Mouse (Mus musculus): ENCODE data around the gene Klhdc1. TPM values are rescaled to one million over a fixed set of nuclear protein-coding genes. Genes with fewer than 3 reads are reported as not detected.

The Klhdc1 gene
- polyA plus RNA-seq, 1 experiment: 1.4 TPM

DNA sequence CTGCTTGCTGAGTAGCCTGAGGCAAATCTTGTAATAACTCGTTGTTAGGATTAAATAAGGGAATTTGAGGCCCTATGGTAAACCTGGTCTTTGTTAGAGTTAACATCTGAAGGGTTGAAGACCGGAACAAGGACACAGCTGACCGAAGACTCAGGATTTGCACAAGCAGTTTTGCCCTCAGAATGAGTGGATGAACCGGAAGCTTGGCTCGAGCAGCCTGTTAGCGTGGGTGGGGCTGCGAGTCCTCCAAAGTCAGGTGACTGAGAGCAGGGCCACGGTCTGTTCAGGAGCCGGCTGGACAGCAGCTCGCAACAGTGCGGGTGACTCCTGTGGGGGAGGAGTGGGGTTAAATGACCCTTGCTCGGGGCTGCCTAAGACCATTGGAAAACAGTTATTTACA, 58.3 kb downstream of the Klhdc1 start:
- Histone ChIP-seq H3K4me3 (ENCODE audit: control insufficient read depth, insufficient read depth, low read length) (no peak overlapping the region), H3K27ac (ENCODE audit: control insufficient read depth, insufficient read depth, low read length) (no peak overlapping the region), H3K36me3 (ENCODE audit: control insufficient read depth, insufficient read depth, low read length) (no peaks in the 10 kb centered on the region), H3K4me1 (replicated peaks; ENCODE audit: control insufficient read depth, insufficient read depth, low read length) (peaks cover 7% of the 10 kb centered on the region), H3K27me3 (ENCODE audit: control insufficient read depth, insufficient read depth, low read length) (no peaks in the 10 kb centered on the region)
- 95% methylated on average over 12 of the region's 12 CpGs for WGBS
- TF ChIP-seq POLR2A (IDR thresholded peaks at IDR 0.05; ENCODE audit: control insufficient read depth, extremely low read depth, insufficient read depth, low read length, poor library complexity) (no peak), CTCF (IDR thresholded peaks at IDR 0.05; ENCODE audit: borderline replicate concordance, control insufficient read depth, extremely low read depth, insufficient read depth, low read length, poor library complexity) (no peak)
- no peak for DNase-seq

DNA sequence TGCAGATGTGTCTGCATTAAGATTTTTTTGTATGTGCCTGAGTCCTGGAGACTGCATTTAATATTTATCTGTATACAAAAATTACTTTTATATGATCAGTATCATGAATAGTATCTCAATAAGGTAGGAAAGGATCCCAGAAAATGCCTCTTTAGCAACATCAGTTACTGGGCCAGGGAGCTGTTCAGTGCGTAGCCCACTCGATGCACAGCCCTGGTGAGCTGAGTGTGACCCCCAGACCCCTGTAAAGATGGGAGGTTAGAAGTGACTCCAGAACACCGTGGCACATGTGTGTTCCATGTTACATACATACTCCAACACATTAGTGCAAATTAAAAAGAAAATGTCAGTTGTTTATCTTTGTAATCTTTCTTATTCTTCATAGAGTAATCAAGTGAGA, 58.9 kb downstream of the Klhdc1 start:
- peaks cover 7% of the 10 kb centered on the region for H3K4me1 ChIP-seq (replicated peaks; ENCODE audit: control insufficient read depth, insufficient read depth, low read length)
- 98% methylated on average over 3 of the region's 3 CpGs for WGBS
- H3K27me3 ChIP-seq (ENCODE audit: control insufficient read depth, insufficient read depth, low read length): no peaks in the 10 kb centered on the region
- DNase-seq: no peak
- TF ChIP-seq CTCF (IDR thresholded peaks at IDR 0.05; ENCODE audit: borderline replicate concordance, control insufficient read depth, extremely low read depth, insufficient read depth, low read length, poor library complexity): no peak
- TF ChIP-seq POLR2A (IDR thresholded peaks at IDR 0.05; ENCODE audit: control insufficient read depth, extremely low read depth, insufficient read depth, low read length, poor library complexity): no peak
- H3K27ac ChIP-seq (ENCODE audit: control insufficient read depth, insufficient read depth, low read length): no peak overlapping the region
- H3K4me3 ChIP-seq (ENCODE audit: control insufficient read depth, insufficient read depth, low read length): no peak overlapping the region
- no peaks in the 10 kb centered on the region for H3K36me3 ChIP-seq (ENCODE audit: control insufficient read depth, insufficient read depth, low read length)

DNA sequence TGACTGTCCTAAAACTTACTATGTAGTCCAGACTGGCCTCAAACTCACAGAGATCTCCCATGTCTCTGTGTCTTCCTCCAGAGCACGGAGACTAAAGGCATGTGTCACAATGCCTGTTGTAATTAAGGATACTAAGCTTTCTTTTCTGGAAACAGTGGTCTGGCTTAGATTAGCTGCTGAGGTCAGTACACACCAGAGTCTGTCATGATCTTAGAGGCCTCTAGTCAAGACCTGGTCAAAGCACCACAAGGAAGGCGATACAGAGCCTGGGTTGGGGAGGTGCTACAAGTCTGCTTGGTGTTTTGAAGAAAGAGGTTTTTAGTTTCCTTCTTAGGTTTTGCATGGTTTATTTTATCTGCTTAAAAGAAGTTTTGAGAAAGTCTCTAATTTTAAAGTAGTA, 59.4 kb downstream of the Klhdc1 start:
- Histone ChIP-seq H3K36me3 (ENCODE audit: control insufficient read depth, insufficient read depth, low read length) (no peaks in the 10 kb centered on the region), H3K27me3 (ENCODE audit: control insufficient read depth, insufficient read depth, low read length) (no peaks in the 10 kb centered on the region)

DNA sequence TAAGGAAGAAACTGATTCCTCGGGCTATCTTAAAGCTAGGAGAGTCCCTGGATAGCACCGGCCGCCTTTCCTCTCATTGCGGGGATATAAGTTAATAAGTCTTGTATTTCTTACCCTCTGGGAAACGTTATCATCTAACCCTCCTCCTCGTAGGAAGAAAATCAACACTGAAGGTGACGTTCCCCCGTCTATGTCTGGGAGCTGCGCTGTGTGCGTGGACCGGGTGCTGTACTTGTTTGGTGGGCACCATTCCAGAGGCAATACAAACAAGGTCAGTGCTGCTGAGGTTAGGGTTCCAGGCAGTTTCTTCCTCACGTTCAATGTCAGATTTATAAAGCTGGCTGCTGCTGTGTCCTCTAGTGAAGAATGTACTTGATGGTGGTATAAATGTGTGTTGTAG, 61.2 kb downstream of the Klhdc1 start:
- H3K27ac ChIP-seq (ENCODE audit: control insufficient read depth, insufficient read depth, low read length): no peak overlapping the region
- TF ChIP-seq POLR2A (IDR thresholded peaks at IDR 0.05; ENCODE audit: control insufficient read depth, extremely low read depth, insufficient read depth, low read length, poor library complexity) (no peak), CTCF (IDR thresholded peaks at IDR 0.05; ENCODE audit: borderline replicate concordance, control insufficient read depth, extremely low read depth, insufficient read depth, low read length, poor library complexity) (no peak)
- H3K4me1 ChIP-seq (replicated peaks; ENCODE audit: control insufficient read depth, insufficient read depth, low read length): no peaks in the 10 kb centered on the region
- no peaks in the 10 kb centered on the region for H3K27me3 ChIP-seq (ENCODE audit: control insufficient read depth, insufficient read depth, low read length)
- 97% methylated on average over 12 of the region's 12 CpGs for WGBS
- H3K36me3 ChIP-seq (ENCODE audit: control insufficient read depth, insufficient read depth, low read length): 0 out of 2 replicates have a peak, but pooled peaks cover 4% of the 10 kb centered on the region
- DNase-seq: no peak
- H3K4me3 ChIP-seq (ENCODE audit: control insufficient read depth, insufficient read depth, low read length): no peak overlapping the region

More for the DNA sequence above, 59.4 kb downstream of the Klhdc1 start:
- H3K4me3 ChIP-seq (ENCODE audit: control insufficient read depth, insufficient read depth, low read length): no peak overlapping the region
- no peak for DNase-seq
- H3K4me1 ChIP-seq (replicated peaks; ENCODE audit: control insufficient read depth, insufficient read depth, low read length): peaks cover 7% of the 10 kb centered on the region
- TF ChIP-seq CTCF (IDR thresholded peaks at IDR 0.05; ENCODE audit: borderline replicate concordance, control insufficient read depth, extremely low read depth, insufficient read depth, low read length, poor library complexity) (no peak), POLR2A (IDR thresholded peaks at IDR 0.05; ENCODE audit: control insufficient read depth, extremely low read depth, insufficient read depth, low read length, poor library complexity) (no peak)
- no peak overlapping the region for H3K27ac ChIP-seq (ENCODE audit: control insufficient read depth, insufficient read depth, low read length)
- 97% methylated on average over 2 of the region's 2 CpGs for WGBS

DNA sequence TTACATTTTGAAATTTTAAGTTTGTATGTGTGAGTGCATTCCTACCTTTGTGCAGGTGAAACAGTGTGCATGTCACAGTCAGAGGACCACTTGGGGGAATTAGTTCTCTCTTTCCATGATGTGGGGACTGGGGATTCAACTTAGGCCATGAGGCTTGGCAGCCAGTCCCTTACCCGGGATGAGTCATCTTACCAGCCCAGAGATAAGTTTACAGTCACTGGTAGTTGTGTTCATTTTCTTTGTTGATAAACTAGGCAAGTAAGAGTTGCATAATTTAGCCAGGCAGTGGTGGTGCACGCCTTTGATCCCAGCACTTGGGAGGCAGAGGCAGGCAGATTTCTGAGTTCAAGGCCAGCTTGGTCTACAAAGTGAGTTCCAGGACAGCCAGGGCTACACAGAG, 63.1 kb downstream of the Klhdc1 start:
- Histone ChIP-seq H3K4me1 (replicated peaks; ENCODE audit: control insufficient read depth, insufficient read depth, low read length) (no peaks in the 10 kb centered on the region), H3K36me3 (ENCODE audit: control insufficient read depth, insufficient read depth, low read length) (peaks cover 8% of the 10 kb centered on the region; the same call in 1 of the 2 replicates), H3K27ac (ENCODE audit: control insufficient read depth, insufficient read depth, low read length) (no peak overlapping the region), H3K27me3 (ENCODE audit: control insufficient read depth, insufficient read depth, low read length) (no peaks in the 10 kb centered on the region), H3K4me3 (ENCODE audit: control insufficient read depth, insufficient read depth, low read length) (no peak overlapping the region)
- no peak for DNase-seq
- TF ChIP-seq POLR2A (IDR thresholded peaks at IDR 0.05; ENCODE audit: control insufficient read depth, extremely low read depth, insufficient read depth, low read length, poor library complexity): no peak
- no peak for TF ChIP-seq CTCF (IDR thresholded peaks at IDR 0.05; ENCODE audit: borderline replicate concordance, control insufficient read depth, extremely low read depth, insufficient read depth, low read length, poor library complexity)
- WGBS: 94% methylated on average over 2 of the region's 2 CpGs

DNA sequence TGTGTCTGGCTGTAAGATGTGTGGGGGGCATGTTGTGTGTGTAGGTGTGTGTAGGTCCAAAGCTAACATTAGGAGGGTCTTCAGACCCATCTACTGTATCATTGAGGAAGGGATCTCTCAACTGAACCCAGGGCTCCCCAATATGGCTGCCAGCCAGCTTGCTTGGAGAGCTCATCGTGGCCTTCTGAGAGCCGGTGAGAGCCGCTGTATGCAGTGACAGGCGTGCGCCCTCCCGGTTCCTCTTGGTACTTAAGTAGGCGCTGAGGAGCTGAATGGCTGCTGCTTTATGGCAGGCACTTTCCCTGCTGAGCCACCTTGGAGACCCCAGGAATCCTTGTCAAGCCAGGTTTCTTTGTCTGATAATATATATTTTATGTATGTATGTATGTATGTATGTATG, 65.4 kb downstream of the Klhdc1 start:
- Histone ChIP-seq H3K27me3 (ENCODE audit: control insufficient read depth, insufficient read depth, low read length) (no peaks in the 10 kb centered on the region), H3K36me3 (ENCODE audit: control insufficient read depth, insufficient read depth, low read length) (peaks cover 16% of the 10 kb centered on the region), H3K4me3 (ENCODE audit: control insufficient read depth, insufficient read depth, low read length) (no peak overlapping the region), H3K4me1 (replicated peaks; ENCODE audit: control insufficient read depth, insufficient read depth, low read length) (no peaks in the 10 kb centered on the region), H3K27ac (ENCODE audit: control insufficient read depth, insufficient read depth, low read length) (no peak overlapping the region)
- DNase-seq: no peak
- WGBS: 98% methylated on average over 7 of the region's 7 CpGs
- no peak for TF ChIP-seq CTCF (IDR thresholded peaks at IDR 0.05; ENCODE audit: borderline replicate concordance, control insufficient read depth, extremely low read depth, insufficient read depth, low read length, poor library complexity)
- TF ChIP-seq POLR2A (IDR thresholded peaks at IDR 0.05; ENCODE audit: control insufficient read depth, extremely low read depth, insufficient read depth, low read length, poor library complexity): no peak

DNA sequence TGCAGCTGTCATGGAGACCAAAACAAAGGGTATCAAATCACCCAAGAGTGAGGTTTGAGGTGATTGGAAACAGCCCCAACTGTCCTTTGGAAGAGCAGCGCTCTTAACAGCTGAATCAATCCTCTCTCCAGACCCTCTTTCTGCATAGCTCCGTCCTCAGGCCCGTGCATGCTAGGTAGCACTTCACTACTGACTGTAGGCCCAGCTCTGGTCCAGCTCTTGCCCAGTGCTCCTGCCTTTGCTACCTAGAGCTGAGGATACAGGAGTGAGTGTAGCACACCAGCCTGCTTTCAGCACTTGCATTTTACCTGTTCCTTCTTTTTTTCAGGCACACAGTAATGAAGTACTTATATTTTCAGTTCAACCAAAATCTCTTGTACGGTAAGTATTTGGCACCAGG, 68.7 kb downstream of the Klhdc1 start:
- H3K4me3 ChIP-seq (ENCODE audit: control insufficient read depth, insufficient read depth, low read length): no peak overlapping the region
- TF ChIP-seq CTCF (IDR thresholded peaks at IDR 0.05; ENCODE audit: borderline replicate concordance, control insufficient read depth, extremely low read depth, insufficient read depth, low read length, poor library complexity) (no peak), POLR2A (IDR thresholded peaks at IDR 0.05; ENCODE audit: control insufficient read depth, extremely low read depth, insufficient read depth, low read length, poor library complexity) (no peak)
- WGBS: 97% methylated on average over 4 of the region's 4 CpGs
- H3K36me3 ChIP-seq (ENCODE audit: control insufficient read depth, insufficient read depth, low read length): peaks cover 40% of the 10 kb centered on the region
- no peaks in the 10 kb centered on the region for H3K4me1 ChIP-seq (replicated peaks; ENCODE audit: control insufficient read depth, insufficient read depth, low read length)
- no peak overlapping the region for H3K27ac ChIP-seq (ENCODE audit: control insufficient read depth, insufficient read depth, low read length)
- no peak for DNase-seq
- H3K27me3 ChIP-seq (ENCODE audit: control insufficient read depth, insufficient read depth, low read length): no peaks in the 10 kb centered on the region

Measured in thymus, adult 2 months (tissue).